1 mouse cellular context compared by ENCODE assay signal in genomic region chr14:7864506-7864899, GRCm38 (mm10).
TF ChIP-seq lines count a peak whose summit lies in the region.

No protein-coding gene starts in this region.

TF ChIP-seq in CH12.LX, 34 proteins besides CTCF, POLR2A, EP300 and RAD21 (continued from another document):
- TF ChIP-seq E2F4 (IDR thresholded peaks at IDR 0.05; ENCODE audit: insufficient replicate concordance, low read depth, low read length) (no peak), CHD2 (IDR thresholded peaks at IDR 0.05; ENCODE audit: low read length) (no peak), NELFE (IDR thresholded peaks at IDR 0.05; ENCODE audit: low read depth, low read length) (no peak), CHD1 (IDR thresholded peaks at IDR 0.05; ENCODE audit: low read depth, low read length) (no peak), SIN3A (IDR thresholded peaks at IDR 0.05; ENCODE audit: low read length) (no peak), MEF2A (IDR thresholded peaks at IDR 0.05; ENCODE audit: borderline replicate concordance, low read depth, low read length) (0 out of 2 replicates have a peak, but pooled peaks have one; percentile 47), MAX (IDR thresholded peaks at IDR 0.05; ENCODE audit: low read length) (0 out of 2 replicates have a peak, but pooled peaks have one; percentile 23), POLR2AphosphoS2 (IDR thresholded peaks at IDR 0.05; ENCODE audit: low read depth, low read length) (no peak), BHLHE40 (IDR thresholded peaks at IDR 0.05; ENCODE audit: low read depth, low read length) (no peak), JUND (conservative IDR thresholded peaks at IDR 0.05; ENCODE audit: low read depth, low read length) (no peak), ZNF384 (IDR thresholded peaks at IDR 0.05; ENCODE audit: low read depth, low read length) (no peak), RCOR1 (conservative IDR thresholded peaks at IDR 0.05; ENCODE audit: low read depth, low read length) (no peak), ZKSCAN1 (IDR thresholded peaks at IDR 0.05; ENCODE audit: borderline replicate concordance, low read depth, low read length) (no peak), USF2 (conservative IDR thresholded peaks at IDR 0.05; ENCODE audit: low read depth, low read length) (no peak)
TF ChIP-seq in CH12.LX: peak in this region for 3.
